Mouse (Mus musculus) hindbrain, embryonic 12.5 days (tissue): ENCODE data around the gene Slco3a1. TPM values are rescaled to one million over a fixed set of nuclear protein-coding genes. Genes with fewer than 3 reads are reported as not detected.

Experiments used
- ATAC-seq: fragments of 200-750 bp; cut with Nextera tagmentation; 2 replicates; pipeline ENCODE4 v1.8.0; 2017; ENCODE audit warnings: moderate TSS enrichment; ENCODE audit not compliant: low FRiP score
- H3K27ac ChIP-seq: fragments of 300-500 bp; sonication (generic); 2 replicates; pipeline ENCODE4 v1.5.1; 2016; ENCODE audit warnings: mild to moderate bottlenecking
- H3K27me3 ChIP-seq: fragments of 300-500 bp; sonication (generic); 2 replicates; pipeline ENCODE4 v1.6.1; 2016; ENCODE audit warnings: mild to moderate bottlenecking
- H3K36me3 ChIP-seq: fragments of 300-500 bp; sonication (generic); 2 replicates; pipeline ENCODE4 v1.6.1; 2016; ENCODE audit warnings: mild to moderate bottlenecking
- H3K4me1 ChIP-seq: fragments of 300-500 bp; sonication (generic); 2 replicates; pipeline ENCODE4 v1.6.1; 2016
- H3K4me2 ChIP-seq: fragments of 300-500 bp; sonication (generic); replicated peaks from 2 replicates; pipeline ENCODE4 v1.6.1; 2016; ENCODE audit warnings: mild to moderate bottlenecking
- H3K4me3 ChIP-seq: fragments of 300-500 bp; sonication (generic); 2 replicates; pipeline ENCODE4 v1.5.1; 2016; ENCODE audit warnings: mild to moderate bottlenecking
- H3K9ac ChIP-seq: fragments of 300-500 bp; sonication (generic); 2 replicates; pipeline ENCODE4 v1.6.1; 2016; ENCODE audit warnings: mild to moderate bottlenecking, moderate library complexity
- H3K9me3 ChIP-seq: fragments of 300-500 bp; sonication (generic); replicated peaks from 2 replicates; pipeline ENCODE4 v1.6.1; 2016; ENCODE audit warnings: mild to moderate bottlenecking
- WGBS: fragments of 180-500 bp; shearing (Covaris S2); methylation state at CpG from one replicate; pipeline ENCODE4 v1.1.7; 2016; 5-methylcytosine and 5-hydroxymethylcytosine counted together
- polyA plus RNA-seq: library from polyadenylated mRNA; unstranded; fragments of >200 nt; fragmentation: Nextera tagmentation; extraction: Ambion mirVana; gene quantifications from 2 replicates; pipeline ENCODE4 v1.2.1, GENCODE M21; 2016

Gene Slco3a1
- polyA plus RNA-seq, 1 experiment from 2014 or later = 16.4 TPM

DNA sequence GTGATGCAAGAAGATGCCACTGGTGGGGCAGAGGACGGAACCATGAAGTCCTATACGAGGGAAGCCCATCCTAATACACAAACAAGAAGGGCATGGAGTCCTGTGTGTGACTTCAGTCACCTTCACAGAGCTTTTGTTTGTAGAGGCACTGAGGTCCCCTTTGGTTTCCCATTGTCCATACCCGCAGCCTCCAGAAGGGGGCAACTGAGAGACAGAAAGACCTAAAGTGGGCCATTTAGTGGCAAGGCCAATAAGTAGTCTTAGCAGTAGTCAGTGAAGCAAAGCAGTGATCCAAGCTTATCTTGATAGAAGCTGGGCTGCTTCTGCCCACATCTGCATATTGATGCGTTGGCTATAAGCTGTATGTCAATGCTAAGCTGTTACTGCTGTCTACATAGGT lies 184.9 kb downstream of the Slco3a1 start:
- H3K27me3 ChIP-seq = no peaks in the 10 kb centered on the region
- H3K27ac ChIP-seq = no peak overlapping the region
- H3K36me3 ChIP-seq = no peaks in the 10 kb centered on the region
- H3K9ac ChIP-seq = no peak overlapping the region
- no peak overlapping the region for H3K4me3 ChIP-seq
- peaks cover 28% of the 10 kb centered on the region for H3K4me1 ChIP-seq
- ATAC-seq = no peak
- WGBS = 68% methylated on average over 4 of the region's 4 CpGs
- H3K9me3 ChIP-seq = no peaks in the 10 kb centered on the region
- no peak overlapping the region for H3K4me2 ChIP-seq

DNA sequence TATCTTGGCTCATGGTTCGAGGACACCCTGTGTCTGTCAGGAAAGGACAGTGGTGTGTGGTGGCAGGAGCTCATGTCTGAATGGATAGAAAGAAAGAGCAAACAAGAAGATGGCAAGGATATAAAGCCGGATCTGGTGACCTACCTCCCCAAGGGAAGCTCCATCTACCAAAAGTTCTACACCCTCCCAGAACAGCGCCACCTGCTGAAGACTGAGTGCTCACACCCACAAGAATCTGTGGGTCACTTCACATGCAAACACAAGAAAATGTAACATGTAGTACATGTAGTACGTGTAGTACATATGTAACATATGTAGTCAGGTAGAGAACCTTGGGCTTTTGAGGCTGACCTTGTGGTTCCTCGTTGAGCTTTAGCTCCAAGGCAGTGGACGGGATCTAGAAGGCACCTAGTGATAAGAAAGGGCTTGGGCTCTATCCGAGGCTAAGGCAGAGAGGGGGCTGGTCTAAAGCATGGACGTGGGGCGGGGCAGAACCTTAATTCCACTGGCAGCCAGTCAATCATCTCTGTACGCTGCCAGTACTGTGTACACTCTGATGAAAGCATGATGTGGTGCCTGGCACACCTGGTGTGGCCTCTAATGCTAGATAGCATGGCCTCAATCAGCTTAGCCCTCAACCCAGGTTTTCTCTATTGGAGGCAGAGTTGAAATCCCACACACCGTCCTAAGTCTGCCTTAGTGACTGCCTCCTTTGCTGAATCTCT lies 186.2 kb downstream of the Slco3a1 start:
- Histone ChIP-seq H3K27me3 (no peaks in the 10 kb centered on the region), H3K9ac (no peak overlapping the region), H3K9me3 (no peaks in the 10 kb centered on the region), H3K4me3 (no peak overlapping the region), H3K4me1 (peaks cover 28% of the 10 kb centered on the region), H3K4me2 (no peak overlapping the region), H3K36me3 (no peaks in the 10 kb centered on the region), H3K27ac (no peak overlapping the region)
- WGBS = 86% methylated on average over 11 of the region's 11 CpGs
- no peak for ATAC-seq

DNA sequence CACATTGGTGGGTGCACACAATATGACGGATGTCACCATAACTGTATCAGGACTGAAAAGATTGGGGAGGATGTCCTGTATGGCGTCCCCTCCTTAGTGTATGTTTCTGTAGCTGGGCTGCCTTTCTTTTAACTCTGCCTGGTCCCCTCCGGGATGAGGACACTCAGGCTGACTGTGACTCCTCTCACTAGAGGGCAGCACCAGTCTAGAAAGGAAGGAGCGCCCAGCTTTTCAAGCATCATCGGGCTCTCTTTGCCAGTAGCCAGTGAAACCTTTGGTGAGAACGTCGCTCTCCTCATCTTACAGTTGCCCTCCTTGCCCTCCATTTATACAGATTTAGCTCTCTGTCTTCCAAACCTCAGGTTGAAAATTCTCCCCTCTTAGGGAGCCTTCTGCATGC lies 187.2 kb downstream of the Slco3a1 start:
- no peaks in the 10 kb centered on the region for H3K36me3 ChIP-seq
- H3K4me1 ChIP-seq = peaks cover 28% of the 10 kb centered on the region
- H3K27ac ChIP-seq = peak overlapping the region; percentile 8; the same call in 1 of the 2 replicates
- H3K27me3 ChIP-seq = no peaks in the 10 kb centered on the region
- H3K4me2 ChIP-seq = no peak overlapping the region
- H3K9ac ChIP-seq = no peak overlapping the region
- WGBS = 31% methylated on average over 7 of the region's 7 CpGs
- no peaks in the 10 kb centered on the region for H3K9me3 ChIP-seq
- no peak overlapping the region for H3K4me3 ChIP-seq
- 0 out of 2 replicates have a peak, but pooled peaks have one; percentile 6 for ATAC-seq

DNA sequence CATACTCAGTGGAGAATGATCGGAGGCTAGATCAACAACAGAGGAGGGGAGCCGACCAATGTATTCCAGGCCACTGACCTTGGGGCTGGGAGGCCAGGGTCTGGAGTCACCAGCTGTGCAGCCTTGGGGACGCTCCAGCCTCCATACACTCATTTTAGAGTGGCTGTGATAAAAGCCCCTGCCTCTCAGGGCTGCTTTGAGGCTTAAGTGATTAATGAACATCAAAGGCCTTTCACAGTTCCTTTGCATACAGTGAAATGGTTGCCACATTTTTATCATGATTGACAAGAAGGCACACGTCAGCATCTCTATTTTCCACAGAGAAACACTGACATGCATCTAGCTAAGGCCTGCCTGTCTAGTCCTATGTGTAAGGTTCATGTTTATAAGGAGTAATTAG lies 189.0 kb downstream of the Slco3a1 start:
- WGBS = 14% methylated on average over 4 of the region's 4 CpGs
- Histone ChIP-seq H3K4me1 (peaks cover 23% of the 10 kb centered on the region), H3K27me3 (no peaks in the 10 kb centered on the region), H3K36me3 (no peaks in the 10 kb centered on the region), H3K27ac (no peak overlapping the region), H3K9me3 (no peaks in the 10 kb centered on the region), H3K4me2 (no peak overlapping the region), H3K4me3 (no peak overlapping the region), H3K9ac (no peak overlapping the region)
- no peak for ATAC-seq

DNA sequence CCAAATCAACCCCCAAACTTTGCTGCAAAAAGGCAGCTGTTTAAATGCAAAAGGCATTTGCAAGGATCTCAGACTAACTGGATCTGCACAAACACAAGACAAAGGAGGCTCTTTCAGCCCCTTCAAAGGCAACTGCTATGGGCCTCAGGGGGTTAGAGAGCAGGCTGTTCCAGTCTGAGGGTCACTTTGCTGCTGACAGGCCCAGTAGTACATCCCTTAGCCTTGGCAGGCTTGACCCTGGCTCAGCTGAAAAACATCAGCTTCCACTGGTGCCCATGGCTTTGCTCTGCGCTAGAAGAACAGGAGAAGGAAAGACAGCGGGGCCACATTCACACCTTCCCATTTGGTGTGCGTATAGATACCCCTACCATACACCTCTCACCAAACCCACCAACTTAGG lies 189.6 kb downstream of the Slco3a1 start:
- WGBS = 81% methylated on average over 3 of the region's 3 CpGs

DNA sequence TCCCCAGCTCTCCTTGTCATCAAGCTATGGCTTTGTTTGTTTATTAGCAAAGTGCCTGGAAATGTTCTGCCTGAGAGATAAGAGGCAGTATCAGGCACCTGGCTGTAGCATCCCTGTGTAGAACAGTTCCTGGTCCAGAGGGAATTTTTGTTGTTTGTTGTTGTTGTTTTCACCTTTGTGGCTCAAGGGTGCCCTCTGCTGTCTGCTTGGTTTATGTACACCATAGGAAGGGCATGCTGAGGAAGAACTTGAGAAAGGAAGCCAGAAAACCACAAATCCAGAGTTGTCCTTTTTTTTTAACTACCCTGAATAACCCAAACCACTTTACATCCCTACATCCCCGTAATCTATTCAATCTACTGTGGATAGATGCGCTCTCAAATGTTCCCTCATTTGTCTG lies 191.1 kb downstream of the Slco3a1 start:
- ATAC-seq = no peak
- no peak overlapping the region for H3K4me2 ChIP-seq
- H3K27ac ChIP-seq = no peak overlapping the region
- H3K9me3 ChIP-seq = no peaks in the 10 kb centered on the region
- peaks cover 23% of the 10 kb centered on the region for H3K4me1 ChIP-seq
- H3K27me3 ChIP-seq = no peaks in the 10 kb centered on the region
- H3K9ac ChIP-seq = no peak overlapping the region
- no peak overlapping the region for H3K4me3 ChIP-seq
- 73% methylated on average over 2 of the region's 2 CpGs for WGBS
- H3K36me3 ChIP-seq = no peaks in the 10 kb centered on the region

More for the DNA sequence above, 189.6 kb downstream of the Slco3a1 start:
- Histone ChIP-seq H3K36me3 (no peaks in the 10 kb centered on the region), H3K9me3 (no peaks in the 10 kb centered on the region), H3K4me2 (no peak overlapping the region), H3K4me1 (peaks cover 23% of the 10 kb centered on the region), H3K27me3 (no peaks in the 10 kb centered on the region), H3K4me3 (no peak overlapping the region), H3K27ac (no peak overlapping the region), H3K9ac (no peak overlapping the region)
- no peak for ATAC-seq

DNA sequence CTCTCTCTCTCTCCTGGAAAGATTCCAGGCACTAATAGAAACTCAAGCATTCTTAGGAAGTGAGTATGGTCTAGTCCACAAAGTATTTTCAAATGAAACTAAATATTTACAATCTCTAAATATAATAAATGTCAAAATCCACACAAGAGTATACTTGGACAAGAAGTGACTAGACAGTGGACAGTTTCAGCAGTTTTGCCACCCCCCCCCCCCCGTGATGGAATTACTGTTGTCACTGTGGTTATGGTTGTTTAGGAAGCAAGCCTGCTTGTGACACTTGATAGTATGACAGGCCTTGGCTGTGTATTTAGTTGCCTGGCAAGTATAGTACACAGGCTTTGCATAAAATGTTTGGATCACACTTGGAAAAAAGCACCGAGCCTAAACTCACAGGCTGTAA lies 192.9 kb downstream of the Slco3a1 start:
- H3K27me3 ChIP-seq = no peaks in the 10 kb centered on the region
- no peak overlapping the region for H3K9ac ChIP-seq
- H3K4me3 ChIP-seq = no peak overlapping the region
- no peak overlapping the region for H3K27ac ChIP-seq
- H3K36me3 ChIP-seq = no peaks in the 10 kb centered on the region
- ATAC-seq = no peak
- peaks cover 12% of the 10 kb centered on the region for H3K4me1 ChIP-seq
- 81% methylated on average over 2 of the region's 2 CpGs for WGBS
- H3K9me3 ChIP-seq = no peaks in the 10 kb centered on the region
- H3K4me2 ChIP-seq = no peak overlapping the region

DNA sequence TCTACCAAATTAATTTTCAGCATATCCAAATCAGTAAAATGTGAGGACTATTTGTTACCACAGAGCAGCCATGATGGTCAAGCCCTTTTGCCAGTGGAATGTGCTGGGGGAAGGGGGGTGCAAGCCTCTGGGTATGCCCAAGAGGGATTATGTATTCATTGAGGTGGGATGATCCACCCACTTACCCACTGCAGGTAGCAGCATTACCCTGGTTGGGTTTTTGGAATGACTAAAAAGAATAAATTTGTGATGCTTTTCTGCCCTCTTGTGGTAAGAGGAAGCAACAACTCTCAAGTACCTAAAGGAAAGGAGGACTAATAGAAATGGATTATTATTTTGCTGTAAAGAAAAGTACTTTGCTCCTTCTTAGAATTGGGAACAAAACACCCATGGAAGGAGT lies 197.6 kb downstream of the Slco3a1 start:
- no peak overlapping the region for H3K4me3 ChIP-seq
- H3K27me3 ChIP-seq = no peaks in the 10 kb centered on the region
- H3K9me3 ChIP-seq = no peaks in the 10 kb centered on the region
- no peak for ATAC-seq
- no peak overlapping the region for H3K27ac ChIP-seq
- no peaks in the 10 kb centered on the region for H3K36me3 ChIP-seq
- H3K4me1 ChIP-seq = peaks cover 16% of the 10 kb centered on the region
- H3K4me2 ChIP-seq = no peak overlapping the region
- no peak overlapping the region for H3K9ac ChIP-seq

DNA sequence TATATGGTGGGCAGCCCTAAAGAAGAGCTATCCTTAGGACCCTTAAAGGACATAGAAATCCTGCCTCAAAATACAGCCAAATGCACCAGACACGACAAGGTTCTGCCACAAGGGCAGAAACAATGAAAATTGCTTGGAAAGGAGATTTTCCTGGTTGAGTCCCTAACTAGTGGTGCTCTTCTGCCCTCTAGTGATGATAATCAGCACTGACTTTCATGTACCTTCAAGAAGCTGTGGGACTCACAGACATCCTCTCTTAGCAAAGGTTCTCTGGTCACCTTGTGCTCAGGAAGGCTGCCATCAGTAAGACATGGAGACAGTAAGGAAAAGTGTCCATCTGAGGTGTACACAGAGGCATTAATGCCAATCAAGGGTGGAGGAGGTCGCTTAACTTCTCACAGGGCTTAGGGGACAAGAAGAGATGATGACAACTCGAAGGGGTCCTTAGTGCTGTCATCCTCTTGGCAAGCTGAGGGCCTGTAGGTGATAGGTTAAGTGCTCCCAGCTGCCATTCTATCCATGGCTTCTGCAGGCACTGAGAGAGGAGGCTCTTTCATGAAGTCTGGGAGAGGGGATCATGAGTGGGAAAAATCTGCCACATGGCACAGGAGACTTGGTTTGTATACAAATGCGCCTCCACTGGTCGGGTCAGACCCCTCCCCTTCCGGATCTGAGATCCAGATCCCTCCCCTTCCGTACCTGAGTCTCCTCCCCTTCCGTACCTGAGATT lies 199.9 kb downstream of the Slco3a1 start:
- peak; percentile 47 for ATAC-seq
- H3K4me3 ChIP-seq = no peak overlapping the region
- no peaks in the 10 kb centered on the region for H3K9me3 ChIP-seq
- H3K27ac ChIP-seq = peak overlapping the region; percentile 70
- H3K27me3 ChIP-seq = no peaks in the 10 kb centered on the region
- no peaks in the 10 kb centered on the region for H3K36me3 ChIP-seq
- peaks cover 16% of the 10 kb centered on the region for H3K4me1 ChIP-seq
- 63% methylated on average over 8 of the region's 8 CpGs for WGBS
- H3K9ac ChIP-seq = no peak overlapping the region; the same call in 1 of the 2 replicates
- H3K4me2 ChIP-seq = no peak overlapping the region

DNA sequence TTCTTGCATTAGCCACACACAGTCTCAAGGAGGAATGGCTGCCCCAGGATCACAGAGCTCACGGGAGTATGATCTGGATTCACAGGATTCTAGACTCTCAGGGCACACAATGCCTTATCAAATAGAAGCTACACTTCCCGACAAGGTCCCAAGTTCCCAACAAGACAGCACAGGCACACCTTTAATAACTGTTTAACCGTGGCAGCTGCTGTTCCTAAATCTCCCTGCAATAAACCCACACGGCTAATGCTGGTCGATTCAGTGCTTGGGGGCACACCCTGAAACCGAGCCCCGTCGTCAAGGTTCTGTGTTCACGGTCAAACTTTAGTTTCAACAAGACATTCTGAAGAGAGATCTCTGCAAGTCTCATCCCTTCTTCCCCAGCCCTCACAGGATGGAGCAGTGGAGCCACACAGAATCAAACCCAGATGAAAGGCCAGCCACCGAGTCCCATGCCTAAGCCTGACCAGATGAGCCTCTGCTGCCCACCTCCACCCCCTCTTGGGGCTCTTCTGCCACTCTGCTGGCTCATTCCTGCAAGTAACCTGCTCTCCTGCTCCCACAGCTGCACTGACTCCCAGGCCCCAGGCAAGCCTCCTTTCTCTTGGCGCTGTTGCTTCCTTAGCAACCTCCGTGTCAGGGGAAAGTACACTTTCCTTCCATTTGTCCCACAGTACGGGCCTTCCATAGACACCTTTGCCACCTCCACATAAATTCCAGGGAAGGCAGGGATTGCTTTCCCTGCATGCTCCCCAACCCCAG lies 200.7 kb downstream of the Slco3a1 start:
- Histone ChIP-seq H3K4me2 (no peak overlapping the region), H3K4me3 (no peak overlapping the region), H3K27ac (peak overlapping the region; percentile 70), H3K9ac (peak overlapping the region; percentile 45), H3K4me1 (peaks cover 19% of the 10 kb centered on the region), H3K27me3 (no peaks in the 10 kb centered on the region), H3K36me3 (no peaks in the 10 kb centered on the region), H3K9me3 (no peaks in the 10 kb centered on the region)
- WGBS = 74% methylated on average over 13 of the region's 13 CpGs
- ATAC-seq = peak; percentile 35

DNA sequence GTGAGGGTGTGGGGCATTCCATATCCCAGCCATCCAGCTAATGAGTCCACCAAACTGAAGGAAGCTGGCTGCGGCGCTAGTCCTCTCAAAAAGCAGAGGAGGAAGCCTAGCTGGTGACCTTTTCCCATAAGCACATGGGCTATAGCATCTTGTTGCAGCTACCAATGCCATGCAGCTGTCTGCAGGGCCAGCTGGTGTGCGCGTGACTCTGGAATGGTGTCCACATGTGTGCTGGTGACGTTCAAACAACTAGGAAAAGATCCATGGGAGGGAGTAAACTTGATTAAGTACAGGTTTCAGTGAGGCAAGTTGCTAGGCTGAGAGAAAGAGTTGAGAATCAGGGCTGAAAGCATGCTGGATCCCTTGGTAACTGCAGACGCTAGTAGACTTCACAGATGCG lies 201.3 kb downstream of the Slco3a1 start:
- Histone ChIP-seq H3K36me3 (no peaks in the 10 kb centered on the region), H3K9ac (no peak overlapping the region), H3K4me1 (peaks cover 22% of the 10 kb centered on the region), H3K4me2 (no peak overlapping the region), H3K27me3 (no peaks in the 10 kb centered on the region), H3K27ac (no peak overlapping the region), H3K9me3 (no peaks in the 10 kb centered on the region), H3K4me3 (no peak overlapping the region)
- no peak for ATAC-seq
- 78% methylated on average over 7 of the region's 7 CpGs for WGBS

DNA sequence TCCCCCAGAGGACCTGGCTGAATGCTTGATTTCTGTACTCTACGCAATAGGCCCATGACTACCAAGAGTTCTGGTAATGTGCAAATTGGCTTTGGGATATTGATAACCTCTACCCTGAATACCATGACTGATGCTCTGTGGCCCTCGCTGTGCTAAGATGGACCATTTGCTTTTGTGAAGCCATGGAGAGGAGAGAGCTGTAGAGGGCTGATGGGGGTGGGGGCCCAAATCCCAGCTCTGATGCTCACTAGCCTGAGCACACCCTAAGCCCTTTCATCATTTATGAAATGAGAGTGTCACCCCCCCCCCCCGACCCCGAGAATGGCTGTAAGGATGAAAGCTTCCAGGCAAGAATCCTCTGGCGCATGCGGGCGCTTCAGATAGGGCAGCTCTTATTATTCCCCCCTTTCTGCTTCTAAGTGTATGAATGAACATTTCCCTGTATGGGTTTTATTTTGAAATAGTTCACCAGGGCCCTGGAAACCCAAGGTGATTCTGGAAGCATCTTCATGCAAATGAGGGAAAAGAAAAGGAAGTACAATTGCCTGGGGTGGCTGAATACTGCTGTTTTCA lies 206.2 kb downstream of the Slco3a1 start:
- ATAC-seq = no peak
- no peaks in the 10 kb centered on the region for H3K9me3 ChIP-seq
- H3K27me3 ChIP-seq = no peaks in the 10 kb centered on the region
- no peak overlapping the region for H3K4me2 ChIP-seq
- no peak overlapping the region for H3K4me3 ChIP-seq
- H3K9ac ChIP-seq = no peak overlapping the region
- no peak overlapping the region for H3K27ac ChIP-seq
- WGBS = 75% methylated on average over 7 of the region's 7 CpGs
- peaks cover 18% of the 10 kb centered on the region for H3K4me1 ChIP-seq
- H3K36me3 ChIP-seq = no peaks in the 10 kb centered on the region
